Mouse (Mus musculus) forebrain, embryonic 15.5 days (tissue): ENCODE results near the gene Ssh1. TPM values are rescaled to one million over a fixed set of nuclear protein-coding genes. Genes with fewer than 3 reads are reported as not detected.

Source experiments
- ATAC-seq: fragments of 200-750 bp; cut with Nextera tagmentation; replicated peaks from 2 replicates; pipeline ENCODE4 v1.8.0; 2017; ENCODE audit warnings: mild to moderate bottlenecking, moderate TSS enrichment, moderate library complexity
- H3K27ac ChIP-seq: fragments of 300-500 bp; sonication (generic); replicated peaks from 2 replicates; pipeline ENCODE4 v1.5.1; 2015; ENCODE audit warnings: mild to moderate bottlenecking, inconsistent platforms
- H3K27me3 ChIP-seq: fragments of 300-500 bp; sonication (generic); 2 replicates; pipeline ENCODE4 v1.6.1; 2015; ENCODE audit warnings: inconsistent platforms
- H3K36me3 ChIP-seq: fragments of 300-500 bp; sonication (generic); 2 replicates; pipeline ENCODE4 v1.6.1; 2015; ENCODE audit warnings: mild to moderate bottlenecking, inconsistent platforms
- H3K4me1 ChIP-seq: fragments of 300-500 bp; sonication (generic); 2 replicates; pipeline ENCODE4 v1.6.1; 2015; ENCODE audit warnings: inconsistent platforms
- H3K4me2 ChIP-seq: fragments of 300-500 bp; sonication (generic); replicated peaks from 2 replicates; pipeline ENCODE4 v1.6.1; 2015; ENCODE audit warnings: mild to moderate bottlenecking, inconsistent platforms
- H3K4me3 ChIP-seq: fragments of 300-500 bp; sonication (generic); 2 replicates; pipeline ENCODE4 v1.5.1; 2015; ENCODE audit warnings: mild to moderate bottlenecking, inconsistent platforms
- H3K9ac ChIP-seq: fragments of 300-500 bp; sonication (generic); replicated peaks from 2 replicates; pipeline ENCODE4 v1.6.1; 2015; ENCODE audit warnings: mild to moderate bottlenecking, inconsistent platforms
- H3K9me3 ChIP-seq: fragments of 300-500 bp; sonication (generic); 2 replicates; pipeline ENCODE4 v1.6.1; 2016; ENCODE audit warnings: inconsistent platforms
- WGBS: fragments of 180-500 bp; shearing (Covaris S2); methylation state at CpG from one replicate; pipeline ENCODE4 v1.1.7; 2015; ENCODE audit warnings: mixed read lengths; 5-methylcytosine and 5-hydroxymethylcytosine counted together
- polyA plus RNA-seq: library from polyadenylated mRNA; unstranded; fragments of >200 nt; fragmentation: Nextera tagmentation; extraction: Ambion mirVana; gene quantifications from 2 replicates; pipeline ENCODE4 v1.2.1, GENCODE M21; 2015

The Ssh1 gene
- 12.8 and 13.8 TPM in 2 replicates for polyA plus RNA-seq

- peak within 1 kb of the TSS; percentile 91 for H3K4me3 ChIP-seq
- peaks cover 33% of the 10 kb centered on the region for H3K4me1 ChIP-seq
- under 1% methylated on average over 62 of the region's 83 CpGs for WGBS
- peak within 1 kb of the TSS; percentile 94 for H3K27ac ChIP-seq
- no peaks in the 10 kb centered on the region for H3K9me3 ChIP-seq
- 0 out of 2 replicates have a peak, but pooled peaks cover 3% of the 10 kb centered on the region for H3K36me3 ChIP-seq
- H3K9ac ChIP-seq: peak within 1 kb of the TSS; percentile 92
- peak; percentile 85 for ATAC-seq
- H3K27me3 ChIP-seq: no peaks in the 10 kb centered on the region
- H3K4me2 ChIP-seq: peak within 1 kb of the TSS; percentile 70
Measured at GRCm38 (mm10) chr5:113993487-113994465, at the start of gene Ssh1. Ssh1 (minus strand) TSS chr5:113993894.

GRCm38 (mm10) chr5:114041327-114041930 is 47.7 kb upstream of the Ssh1 start:
- no peak overlapping the region for H3K9ac ChIP-seq
- 14% methylated on average over 15 of the region's 15 CpGs for WGBS
- no peak for ATAC-seq
- no peaks in the 10 kb centered on the region for H3K27me3 ChIP-seq
- no peak overlapping the region for H3K4me3 ChIP-seq
- H3K36me3 ChIP-seq: peaks cover 47% of the 10 kb centered on the region
- no peak overlapping the region for H3K27ac ChIP-seq
- no peaks in the 10 kb centered on the region for H3K9me3 ChIP-seq
- no peaks in the 10 kb centered on the region for H3K4me1 ChIP-seq
- H3K4me2 ChIP-seq: no peak overlapping the region

- Histone ChIP-seq H3K4me1 (no peaks in the 10 kb centered on the region), H3K4me2 (no peak overlapping the region), H3K36me3 (peaks cover 47% of the 10 kb centered on the region), H3K27me3 (no peaks in the 10 kb centered on the region), H3K9ac (no peak overlapping the region), H3K9me3 (no peaks in the 10 kb centered on the region), H3K4me3 (no peak overlapping the region), H3K27ac (no peak overlapping the region)
- 53% methylated on average over 1 of the region's 1 CpGs for WGBS
- ATAC-seq: no peak
Measured at GRCm38 (mm10) chr5:114040911-114041310, 47.2 kb upstream of the Ssh1 start.

- WGBS: 5% methylated on average over 8 of the region's 8 CpGs
- Histone ChIP-seq H3K36me3 (peaks cover 47% of the 10 kb centered on the region), H3K4me2 (no peak overlapping the region), H3K9me3 (no peaks in the 10 kb centered on the region), H3K4me3 (no peak overlapping the region), H3K27ac (no peak overlapping the region), H3K9ac (no peak overlapping the region), H3K4me1 (no peaks in the 10 kb centered on the region), H3K27me3 (no peaks in the 10 kb centered on the region)
- ATAC-seq: no peak
Measured at GRCm38 (mm10) chr5:114040508-114040907, 46.8 kb upstream of the Ssh1 start.

GRCm38 (mm10) chr5:114035111-114035510 is 41.4 kb upstream of the Ssh1 start:
- 56% methylated on average over 10 of the region's 10 CpGs for WGBS
- ATAC-seq: no peak

GRCm38 (mm10) chr5:114034393-114034792 is 40.7 kb upstream of the Ssh1 start:
- Histone ChIP-seq H3K27ac (no peak overlapping the region), H3K36me3 (peaks cover 38% of the 10 kb centered on the region), H3K9ac (no peak overlapping the region), H3K4me3 (no peak overlapping the region), H3K4me1 (no peaks in the 10 kb centered on the region), H3K27me3 (no peaks in the 10 kb centered on the region), H3K9me3 (no peaks in the 10 kb centered on the region), H3K4me2 (no peak overlapping the region)
- ATAC-seq: no peak
- WGBS: 86% methylated on average over 7 of the region's 7 CpGs

More at GRCm38 (mm10) chr5:114035111-114035510, 41.4 kb upstream of the Ssh1 start:
- H3K4me3 ChIP-seq: no peak overlapping the region
- H3K9me3 ChIP-seq: no peaks in the 10 kb centered on the region
- no peak overlapping the region for H3K9ac ChIP-seq
- no peaks in the 10 kb centered on the region for H3K4me1 ChIP-seq
- H3K36me3 ChIP-seq: peaks cover 38% of the 10 kb centered on the region
- H3K4me2 ChIP-seq: no peak overlapping the region
- no peak overlapping the region for H3K27ac ChIP-seq
- H3K27me3 ChIP-seq: no peaks in the 10 kb centered on the region

GRCm38 (mm10) chr5:114032161-114032763 is 38.6 kb upstream of the Ssh1 start:
- Histone ChIP-seq H3K27me3 (no peaks in the 10 kb centered on the region), H3K9me3 (no peaks in the 10 kb centered on the region), H3K4me2 (no peak overlapping the region), H3K36me3 (peaks cover 29% of the 10 kb centered on the region), H3K27ac (no peak overlapping the region), H3K4me1 (no peaks in the 10 kb centered on the region), H3K9ac (no peak overlapping the region), H3K4me3 (no peak overlapping the region)
- 75% methylated on average over 3 of the region's 3 CpGs for WGBS
- ATAC-seq: no peak

DNA sequence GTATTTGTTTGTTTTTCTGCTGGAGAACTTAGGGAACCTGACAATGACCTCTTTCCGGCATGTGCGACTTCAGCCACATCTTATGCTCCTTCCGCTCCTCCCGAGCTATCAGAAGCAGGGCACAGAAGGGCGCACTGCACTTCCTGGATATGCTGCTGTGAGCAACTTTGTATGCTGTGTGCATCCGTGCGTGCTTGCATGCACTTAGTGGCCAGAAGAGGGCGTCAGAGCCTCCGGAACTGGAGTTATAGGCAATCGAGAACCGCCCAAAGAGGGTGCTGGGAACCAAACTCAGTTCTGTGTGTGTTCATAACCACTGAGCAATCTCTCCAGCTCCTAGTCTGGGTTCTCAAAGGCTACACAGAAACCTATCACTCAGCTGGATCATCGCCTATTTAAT is 37.0 kb upstream of the Ssh1 start:
- H3K27me3 ChIP-seq: no peaks in the 10 kb centered on the region
- no peaks in the 10 kb centered on the region for H3K9me3 ChIP-seq
- ATAC-seq: no peak
- peaks cover 26% of the 10 kb centered on the region; the same call in 1 of the 2 replicates for H3K36me3 ChIP-seq
- 87% methylated on average over 12 of the region's 12 CpGs for WGBS
- H3K4me1 ChIP-seq: no peaks in the 10 kb centered on the region
- H3K9ac ChIP-seq: no peak overlapping the region
- H3K4me2 ChIP-seq: no peak overlapping the region
- H3K27ac ChIP-seq: no peak overlapping the region
- H3K4me3 ChIP-seq: no peak overlapping the region

DNA sequence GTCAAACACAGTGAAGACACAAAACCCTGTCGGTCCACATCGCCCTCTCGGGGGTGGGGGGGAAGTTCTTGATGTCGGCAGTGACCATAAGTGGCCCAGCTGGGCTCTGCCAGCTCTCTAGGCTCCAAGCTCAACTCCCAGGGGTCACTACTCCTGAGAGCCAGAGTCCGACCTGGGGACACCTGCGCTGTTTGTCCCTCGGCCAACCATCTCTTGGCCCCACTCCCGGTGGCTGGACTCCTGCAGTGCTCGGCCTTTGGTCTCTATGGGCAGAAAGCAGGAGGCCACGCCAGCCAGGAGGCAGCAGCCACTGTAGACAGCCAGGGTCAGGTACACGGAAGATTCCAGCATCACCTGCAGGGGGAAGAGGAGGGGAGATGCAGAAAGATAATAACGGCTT is 34.4 kb upstream of the Ssh1 start:
- Histone ChIP-seq H3K4me1 (peaks cover 6% of the 10 kb centered on the region; the same call in 1 of the 2 replicates), H3K27me3 (no peaks in the 10 kb centered on the region), H3K36me3 (peaks cover 19% of the 10 kb centered on the region; the same call in 1 of the 2 replicates), H3K27ac (no peak overlapping the region), H3K9me3 (no peaks in the 10 kb centered on the region), H3K4me3 (no peak overlapping the region), H3K4me2 (no peak overlapping the region), H3K9ac (no peak overlapping the region)
- ATAC-seq: no peak
- WGBS: 81% methylated on average over 12 of the region's 12 CpGs

- peaks cover 14% of the 10 kb centered on the region; the same call in 1 of the 2 replicates for H3K36me3 ChIP-seq
Measured at GRCm38 (mm10) chr5:114027217-114027944, 33.7 kb upstream of the Ssh1 start.

GRCm38 (mm10) chr5:114024885-114025284 is 31.2 kb upstream of the Ssh1 start:
- Histone ChIP-seq H3K27ac (no peak overlapping the region), H3K4me3 (no peak overlapping the region), H3K9me3 (no peaks in the 10 kb centered on the region), H3K4me1 (peaks cover 6% of the 10 kb centered on the region; the same call in 1 of the 2 replicates), H3K27me3 (no peaks in the 10 kb centered on the region), H3K36me3 (0 out of 2 replicates have a peak, but pooled peaks cover 5% of the 10 kb centered on the region), H3K9ac (no peak overlapping the region), H3K4me2 (no peak overlapping the region)
- peak; percentile 38 for ATAC-seq
- 12% methylated on average over 10 of the region's 10 CpGs for WGBS

More at GRCm38 (mm10) chr5:114027217-114027944, 33.7 kb upstream of the Ssh1 start:
- 90% methylated on average over 12 of the region's 12 CpGs for WGBS
- Histone ChIP-seq H3K4me2 (no peak overlapping the region), H3K27me3 (no peaks in the 10 kb centered on the region), H3K9ac (no peak overlapping the region), H3K9me3 (no peaks in the 10 kb centered on the region), H3K4me3 (no peak overlapping the region), H3K27ac (no peak overlapping the region), H3K4me1 (peaks cover 6% of the 10 kb centered on the region; the same call in 1 of the 2 replicates)
- no peak for ATAC-seq
